Mouse (Mus musculus) midbrain, postnatal 0 days (tissue): ENCODE data around the gene Krtap28-10. TPM values are rescaled to one million over a fixed set of nuclear protein-coding genes. Genes with fewer than 3 reads are reported as not detected.

ENCODE experiments used
- ATAC-seq: fragments of 200-750 bp; cut with Nextera tagmentation; 2 replicates; pipeline ENCODE4 v1.8.0; 2017; ENCODE audit warnings: moderate number of reproducible peaks, mild to moderate bottlenecking, moderate TSS enrichment, moderate library complexity; ENCODE audit not compliant: low FRiP score
- DNase-seq: peaks from one replicate; pipeline ENCODE4 v3.0.0-alpha.2; 2015; ENCODE audit warnings: low spot score
- H3K27ac ChIP-seq: fragments of 300-500 bp; sonication (generic); 2 replicates; pipeline ENCODE4 v1.5.1; 2014; ENCODE audit warnings: low read depth, mild to moderate bottlenecking, low read length, mixed read lengths
- H3K27me3 ChIP-seq: fragments of 300-500 bp; sonication (generic); 2 replicates; pipeline ENCODE4 v1.6.1; 2014; ENCODE audit warnings: low read length, control low read depth, mixed read lengths; ENCODE audit not compliant: insufficient read depth
- H3K36me3 ChIP-seq: fragments of 300-500 bp; sonication (generic); 2 replicates; pipeline ENCODE4 v1.6.1; 2014; ENCODE audit warnings: low read length, control low read depth, mixed read lengths; ENCODE audit not compliant: insufficient read depth
- H3K4me1 ChIP-seq: fragments of 300-500 bp; sonication (generic); 2 replicates; pipeline ENCODE4 v1.6.1; 2014; ENCODE audit warnings: mild to moderate bottlenecking, control low read depth, antibody characterized with exemption, low read length, mixed read lengths; ENCODE audit not compliant: insufficient read depth
- H3K4me2 ChIP-seq: fragments of 300-500 bp; sonication (generic); 2 replicates; pipeline ENCODE4 v1.6.1; 2014; ENCODE audit warnings: low read depth, mild to moderate bottlenecking, low read length, mixed read lengths; ENCODE audit not compliant: poor library complexity, severe bottlenecking
- H3K4me3 ChIP-seq: fragments of 300-500 bp; sonication (generic); 2 replicates; pipeline ENCODE4 v1.5.1; 2014; ENCODE audit warnings: low read depth, mild to moderate bottlenecking, low read length, moderate library complexity
- H3K9ac ChIP-seq: fragments of 300-500 bp; sonication (generic); replicated peaks from 2 replicates; pipeline ENCODE4 v1.6.1; 2014; ENCODE audit warnings: mild to moderate bottlenecking, low read length, moderate library complexity, mixed read lengths; ENCODE audit not compliant: poor library complexity, severe bottlenecking
- H3K9me3 ChIP-seq: fragments of 300-500 bp; sonication (generic); 2 replicates; pipeline ENCODE4 v1.6.1; 2016; ENCODE audit warnings: low read length, control low read depth
- CTCF ChIP-seq: IDR thresholded peaks from 2 replicates; pipeline ENCODE4 v1.5.1; 2016; ENCODE audit warnings: antibody characterized with exemption, mild to moderate bottlenecking
- WGBS: fragments of 180-500 bp; shearing (Covaris S2); extraction: QIAGEN DNeasy Blood & Tissue Kit; methylation state at CpG from one replicate; pipeline ENCODE4 v1.1.7; 2014; 5-methylcytosine and 5-hydroxymethylcytosine counted together
- polyA plus RNA-seq: library from polyadenylated mRNA; unstranded; fragments of >200 nt; fragmentation: Nextera tagmentation; extraction: Ambion mirVana; gene quantifications from 2 replicates; pipeline ENCODE4 v1.2.1, GENCODE M21; 2015
- total RNA-seq: library from RNA; depleted of rRNA; stranded (reverse); fragments of >200 nt; gene quantifications from 2 replicates; pipeline ENCODE4 v1.2.3, GENCODE M21; 2014

Gene Krtap28-10
- total and polyA plus RNA-seq, 2 experiments from 2014 or later, result not detected

DNA sequence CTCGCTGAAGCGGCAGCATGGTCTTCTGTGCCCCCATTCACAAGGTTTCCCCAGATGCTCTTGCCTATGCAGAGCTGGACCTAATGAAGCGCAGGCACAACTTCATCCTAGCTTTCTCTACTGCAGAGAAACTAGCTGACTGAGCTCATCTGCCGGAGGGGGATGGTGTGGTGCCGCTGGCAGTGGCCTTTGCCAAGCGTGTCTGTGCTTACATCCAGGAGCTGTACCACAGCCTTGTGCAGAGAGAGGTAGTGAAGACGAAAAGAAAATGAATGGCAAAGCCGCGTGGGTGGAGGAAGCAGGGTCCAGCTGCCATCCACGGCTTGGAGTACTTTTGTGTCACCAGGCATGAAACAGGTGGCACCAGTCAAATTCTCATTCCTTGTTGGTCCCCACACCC, 24.9 kb upstream of the Krtap28-10 start:
- H3K9ac ChIP-seq, result no peak overlapping the region
- DNase-seq (no peak), ATAC-seq (no peak)
- no peak overlapping the region for H3K4me3 ChIP-seq
- no peaks in the 10 kb centered on the region for H3K4me1 ChIP-seq
- H3K36me3 ChIP-seq, result no peaks in the 10 kb centered on the region
- no peak for TF ChIP-seq CTCF
- no peak overlapping the region for H3K27ac ChIP-seq
- no peaks in the 10 kb centered on the region for H3K27me3 ChIP-seq
- 90% methylated on average over 10 of the region's 10 CpGs for WGBS
- H3K9me3 ChIP-seq, result no peaks in the 10 kb centered on the region
- H3K4me2 ChIP-seq, result no peak overlapping the region

DNA sequence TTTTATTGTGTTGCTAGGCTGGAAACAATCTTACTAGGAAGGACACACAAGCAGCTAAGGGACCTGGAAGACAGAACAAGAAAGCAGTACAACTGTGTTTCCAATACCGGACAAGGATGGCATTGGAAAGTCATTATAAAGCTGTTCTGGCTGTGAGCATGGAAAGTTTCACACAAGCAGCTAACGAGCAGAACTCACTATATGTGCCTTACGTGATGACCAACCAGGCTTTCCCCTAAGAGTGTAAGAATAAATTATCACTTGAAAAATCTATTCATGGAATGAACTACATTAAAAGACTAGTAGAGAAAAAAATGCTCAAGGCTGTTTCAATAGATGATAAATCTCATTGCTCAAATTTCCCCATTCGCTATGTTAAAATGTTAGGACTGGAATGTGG, 24.3 kb upstream of the Krtap28-10 start:
- H3K4me1 ChIP-seq, result no peaks in the 10 kb centered on the region
- no peaks in the 10 kb centered on the region for H3K36me3 ChIP-seq
- ATAC-seq (no peak), DNase-seq (no peak)
- H3K27ac ChIP-seq, result no peak overlapping the region
- no peak overlapping the region for H3K9ac ChIP-seq
- no peak overlapping the region for H3K4me3 ChIP-seq
- no peaks in the 10 kb centered on the region for H3K9me3 ChIP-seq
- no peak for TF ChIP-seq CTCF
- no peak overlapping the region for H3K4me2 ChIP-seq
- WGBS, result 88% methylated on average over 4 of the region's 4 CpGs
- no peaks in the 10 kb centered on the region for H3K27me3 ChIP-seq

DNA sequence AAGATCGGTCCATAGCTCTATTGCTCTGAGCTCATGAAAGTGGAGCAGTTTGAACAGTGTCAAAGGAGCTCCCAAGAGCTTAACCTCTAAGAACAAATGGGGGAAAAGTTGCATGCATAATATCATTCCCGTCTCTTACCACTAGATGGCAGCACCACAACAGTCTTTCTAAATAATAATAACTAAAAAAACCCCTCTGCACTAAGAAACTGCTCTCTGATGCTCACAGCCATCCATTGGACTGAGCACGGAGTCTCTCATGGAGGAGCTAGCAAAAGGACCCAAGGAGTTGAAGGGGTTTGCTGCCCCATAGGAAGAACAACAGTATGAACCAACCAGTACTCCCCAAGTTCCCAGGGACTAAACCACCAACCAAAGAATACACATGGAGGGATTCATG, 22.6 kb upstream of the Krtap28-10 start:
- no peaks in the 10 kb centered on the region for H3K4me1 ChIP-seq
- no peaks in the 10 kb centered on the region for H3K36me3 ChIP-seq
- WGBS, result 31% methylated on average over 3 of the region's 3 CpGs
- no peak for ATAC-seq
- no peaks in the 10 kb centered on the region for H3K27me3 ChIP-seq
- H3K9ac ChIP-seq, result no peak overlapping the region
- no peak overlapping the region for H3K4me2 ChIP-seq
- H3K4me3 ChIP-seq, result no peak overlapping the region
- no peak overlapping the region for H3K27ac ChIP-seq
- peak; percentile 69 for TF ChIP-seq CTCF
- peak; percentile 52 for DNase-seq
- no peaks in the 10 kb centered on the region for H3K9me3 ChIP-seq

DNA sequence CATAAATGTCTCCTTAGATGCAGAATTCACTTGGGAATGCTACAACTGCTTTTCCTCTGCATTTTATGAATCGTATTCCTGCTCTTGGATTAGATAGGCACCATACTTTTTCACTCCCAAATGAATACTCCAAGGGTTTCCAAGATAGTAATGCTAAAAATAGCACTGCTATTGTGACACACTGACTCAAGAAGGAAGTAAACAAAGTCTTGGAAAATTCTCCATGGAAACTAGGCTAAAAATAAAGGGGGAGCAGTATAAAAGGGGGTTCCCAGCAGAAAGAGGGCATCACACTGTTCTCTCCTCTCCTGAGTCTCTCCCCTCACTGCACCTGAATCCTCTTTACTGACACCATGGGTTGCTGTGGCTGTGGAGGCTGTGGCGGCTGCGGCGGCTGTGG, 18.4 kb upstream of the Krtap28-10 start, which contains the start of gene Krtap28-13:
Krtap28-13 (plus strand) TSS at position 288 of the 400 bp plus-strand sequence.
- Histone ChIP-seq H3K9me3 (no peaks in the 10 kb centered on the region), H3K27ac (no peak within 1 kb of the TSS), H3K4me1 (no peaks in the 10 kb centered on the region), H3K9ac (no peak within 1 kb of the TSS), H3K4me2 (no peak within 1 kb of the TSS), H3K4me3 (no peak within 1 kb of the TSS), H3K36me3 (no peaks in the 10 kb centered on the region), H3K27me3 (no peaks in the 10 kb centered on the region)
- no peak for DNase-seq
- ATAC-seq, result no peak
- WGBS, result 92% methylated on average over 4 of the region's 4 CpGs
- no peak for TF ChIP-seq CTCF

DNA sequence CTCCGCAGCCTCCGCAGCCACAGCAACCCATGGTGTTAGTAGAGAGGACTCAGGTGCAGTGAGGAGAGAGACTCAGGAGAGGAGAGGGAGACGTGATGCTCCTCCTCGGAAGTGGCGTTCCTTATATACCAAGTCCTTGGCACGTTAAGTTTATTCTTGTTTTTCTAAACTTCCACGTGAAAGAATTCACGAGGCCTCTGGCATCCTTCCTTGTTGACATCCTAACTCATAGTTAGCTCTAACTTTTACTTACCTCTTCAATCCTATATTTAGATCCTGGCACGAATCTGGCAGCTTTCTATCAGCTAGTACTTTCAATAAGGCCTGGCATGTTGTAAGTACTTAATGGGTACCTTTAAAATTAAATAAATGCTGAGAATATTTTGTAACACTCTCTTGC, 17.0 kb upstream of the Krtap28-10 start, which contains the start of gene A030005K14Rik:
A030005K14Rik (minus strand) TSS at position 101 of the 400 bp plus-strand sequence.
- no peaks in the 10 kb centered on the region for H3K36me3 ChIP-seq
- H3K4me1 ChIP-seq, result no peaks in the 10 kb centered on the region
- ATAC-seq, result no peak
- 90% methylated on average over 9 of the region's 9 CpGs for WGBS
- H3K4me2 ChIP-seq, result no peak within 1 kb of the TSS
- no peaks in the 10 kb centered on the region for H3K27me3 ChIP-seq
- no peak for DNase-seq
- no peak for TF ChIP-seq CTCF
- no peak within 1 kb of the TSS for H3K27ac ChIP-seq
- H3K9me3 ChIP-seq, result no peaks in the 10 kb centered on the region
- H3K4me3 ChIP-seq, result no peak within 1 kb of the TSS
- no peak within 1 kb of the TSS for H3K9ac ChIP-seq

DNA sequence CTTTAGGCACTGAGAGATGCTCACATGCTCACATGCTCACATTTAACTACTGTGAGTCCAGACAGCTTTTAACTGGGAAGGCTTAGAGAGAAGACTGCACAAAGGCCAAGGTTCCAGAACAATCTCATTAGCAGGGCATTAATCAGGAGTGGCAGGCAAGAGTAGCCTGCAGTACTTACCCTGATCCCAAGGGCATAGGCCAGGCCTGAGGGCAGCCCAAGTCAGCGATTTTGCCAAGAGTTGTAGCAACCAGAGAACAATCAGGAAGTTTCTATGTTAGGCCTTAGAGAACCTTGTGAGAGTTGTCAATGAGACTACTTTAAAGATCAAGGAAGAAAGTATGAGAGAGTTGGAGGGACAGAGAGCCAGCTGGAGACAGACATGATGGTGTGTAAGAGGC, 16.2 kb upstream of the Krtap28-10 start:
- ATAC-seq, result 0 out of 2 replicates have a peak, but pooled peaks have one; percentile 13
- no peaks in the 10 kb centered on the region for H3K27me3 ChIP-seq
- no peak overlapping the region for H3K4me3 ChIP-seq
- no peaks in the 10 kb centered on the region for H3K4me1 ChIP-seq
- H3K9ac ChIP-seq, result no peak overlapping the region
- H3K27ac ChIP-seq, result no peak overlapping the region
- H3K4me2 ChIP-seq, result no peak overlapping the region
- TF ChIP-seq CTCF, result no peak
- WGBS, result 46% methylated on average over 1 of the region's 1 CpGs
- H3K9me3 ChIP-seq, result no peaks in the 10 kb centered on the region
- H3K36me3 ChIP-seq, result no peaks in the 10 kb centered on the region
- no peak for DNase-seq
